Mouse (Mus musculus) liver, postnatal 0 days (tissue): ENCODE data around the gene Acvr1b. TPM values are rescaled to one million over a fixed set of nuclear protein-coding genes. Genes with fewer than 3 reads are reported as not detected.
A peak's percentile ranks its signal among the peaks of the same experiment; 100 is the strongest.

ENCODE experiments used
- ATAC-seq: fragments of 200-750 bp; cut with Nextera tagmentation; 2 replicates; pipeline ENCODE4 v1.8.0; 2017; ENCODE audit warnings: mild to moderate bottlenecking, moderate library complexity
- DNase-seq: peaks from one replicate; pipeline ENCODE4 v3.0.0-alpha.2; 2016
- H3K27ac ChIP-seq: fragments of 300-500 bp; sonication (generic); 2 replicates; pipeline ENCODE4 v1.5.1; 2014; ENCODE audit warnings: antibody characterized with exemption, moderate library complexity, mild to moderate bottlenecking, low read depth
- H3K27me3 ChIP-seq: fragments of 300-500 bp; sonication (generic); 2 replicates; pipeline ENCODE4 v1.6.1; 2014; ENCODE audit warnings: low read length, control low read depth, mixed read lengths; ENCODE audit not compliant: insufficient read depth
- H3K36me3 ChIP-seq: fragments of 300-500 bp; sonication (generic); replicated peaks from 2 replicates; pipeline ENCODE4 v1.6.1; 2014; ENCODE audit warnings: mild to moderate bottlenecking, control low read depth, low read length, moderate library complexity, mixed read lengths; ENCODE audit not compliant: insufficient read depth
- H3K4me1 ChIP-seq: fragments of 300-500 bp; sonication (generic); 2 replicates; pipeline ENCODE4 v1.6.1; 2014; ENCODE audit warnings: antibody characterized with exemption, mild to moderate bottlenecking, control low read depth; ENCODE audit not compliant: insufficient read depth
- H3K4me2 ChIP-seq: fragments of 300-500 bp; sonication (generic); 2 replicates; pipeline ENCODE4 v1.6.1; 2014; ENCODE audit warnings: low read depth, mild to moderate bottlenecking, low read length, moderate library complexity, mixed read lengths
- H3K4me3 ChIP-seq: fragments of 300-500 bp; sonication (generic); 2 replicates; pipeline ENCODE4 v1.5.1; 2014; ENCODE audit warnings: low read depth, low read length
- H3K9ac ChIP-seq: fragments of 300-500 bp; sonication (generic); replicated peaks from 2 replicates; pipeline ENCODE4 v1.6.1; 2014; ENCODE audit warnings: mild to moderate bottlenecking, moderate library complexity
- H3K9me3 ChIP-seq: fragments of 300-500 bp; sonication (generic); 2 replicates; pipeline ENCODE4 v1.6.1; 2016; ENCODE audit warnings: mild to moderate bottlenecking, control low read depth, low read length, mixed read lengths
- CTCF ChIP-seq: sonication (generic); IDR thresholded peaks from 2 replicates; pipeline ENCODE4 v1.5.1; 2016; ENCODE audit warnings: antibody characterized with exemption, low read depth
- EP300 ChIP-seq: IDR thresholded peaks from 2 replicates; pipeline ENCODE4 v1.6.1; 2016; ENCODE audit warnings: antibody characterized with exemption, low read depth, mild to moderate bottlenecking
- WGBS: fragments of 180-500 bp; shearing (Covaris S2); extraction: QIAGEN DNeasy Blood & Tissue Kit; methylation state at CpG from one replicate; pipeline ENCODE4 v1.1.7; 2014; ENCODE audit not compliant: insufficient replicate concordance; 5-methylcytosine and 5-hydroxymethylcytosine counted together
- polyA plus RNA-seq: library from polyadenylated mRNA; unstranded; fragments of >200 nt; fragmentation: Nextera tagmentation; extraction: Ambion mirVana; gene quantifications from 2 replicates; pipeline ENCODE4 v1.2.1, GENCODE M21; 2015

Acvr1b gene
- polyA plus RNA-seq, 1 experiment from 2014 or later, result 2.2 TPM

DNA sequence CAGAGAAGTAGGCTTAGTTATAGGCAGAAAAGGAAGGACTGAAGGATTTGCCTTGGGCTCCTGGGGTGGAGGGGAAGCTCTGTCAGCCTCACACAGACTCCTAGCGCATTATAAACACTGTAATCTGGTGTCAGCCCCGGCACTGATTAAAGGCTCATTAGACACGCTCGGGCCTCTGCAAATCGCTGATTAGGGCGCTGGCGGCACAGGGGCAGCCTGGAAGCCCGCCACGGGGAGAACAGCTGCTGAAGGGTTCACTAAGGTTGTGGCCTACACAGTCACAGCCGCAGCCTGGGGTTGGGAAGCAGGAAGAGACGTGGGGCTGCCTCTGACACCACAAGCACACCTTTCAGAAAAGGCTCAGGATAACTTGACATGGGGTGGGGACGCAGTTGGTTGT is 34.0 kb upstream of the Acvr1b start:
- Histone ChIP-seq H3K36me3 (no peaks in the 10 kb centered on the region), H3K9ac (no peak overlapping the region), H3K27me3 (no peaks in the 10 kb centered on the region), H3K4me2 (no peak overlapping the region), H3K4me3 (no peak overlapping the region), H3K4me1 (peaks cover 31% of the 10 kb centered on the region), H3K9me3 (no peaks in the 10 kb centered on the region), H3K27ac (no peak overlapping the region)
- ATAC-seq (peak; percentile 43), DNase-seq (peak; percentile 52)
- WGBS, result 31% methylated on average over 12 of the region's 12 CpGs
- TF ChIP-seq CTCF (no peak), EP300 (peak; percentile 58; the same call in 1 of the 2 replicates)

DNA sequence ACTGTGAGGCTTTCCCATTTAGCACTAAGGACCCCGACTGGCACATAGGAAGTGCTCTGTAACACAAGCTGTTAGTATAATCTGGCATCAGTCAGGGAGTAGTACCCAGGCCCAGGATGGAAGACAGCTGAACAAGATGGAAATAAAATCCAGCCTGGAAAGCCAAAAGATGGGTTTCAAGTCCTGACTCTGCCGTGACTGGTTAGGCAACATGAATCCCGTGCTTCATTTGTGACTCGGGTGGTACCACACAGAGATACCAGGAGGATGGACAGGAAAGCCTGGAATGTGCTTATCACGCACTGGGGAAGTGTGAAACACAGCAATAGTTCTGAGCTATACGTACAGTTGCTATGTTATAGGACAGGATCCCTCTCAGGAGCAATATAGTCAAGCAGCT is 33.3 kb upstream of the Acvr1b start:
- no peak for DNase-seq
- Histone ChIP-seq H3K4me1 (peaks cover 37% of the 10 kb centered on the region), H3K27me3 (no peaks in the 10 kb centered on the region), H3K36me3 (no peaks in the 10 kb centered on the region), H3K9ac (no peak overlapping the region), H3K27ac (no peak overlapping the region), H3K4me3 (no peak overlapping the region), H3K4me2 (no peak overlapping the region), H3K9me3 (no peaks in the 10 kb centered on the region)
- TF ChIP-seq CTCF, result no peak
- TF ChIP-seq EP300, result no peak
- no peak for ATAC-seq
- WGBS, result 43% methylated on average over 6 of the region's 6 CpGs

DNA sequence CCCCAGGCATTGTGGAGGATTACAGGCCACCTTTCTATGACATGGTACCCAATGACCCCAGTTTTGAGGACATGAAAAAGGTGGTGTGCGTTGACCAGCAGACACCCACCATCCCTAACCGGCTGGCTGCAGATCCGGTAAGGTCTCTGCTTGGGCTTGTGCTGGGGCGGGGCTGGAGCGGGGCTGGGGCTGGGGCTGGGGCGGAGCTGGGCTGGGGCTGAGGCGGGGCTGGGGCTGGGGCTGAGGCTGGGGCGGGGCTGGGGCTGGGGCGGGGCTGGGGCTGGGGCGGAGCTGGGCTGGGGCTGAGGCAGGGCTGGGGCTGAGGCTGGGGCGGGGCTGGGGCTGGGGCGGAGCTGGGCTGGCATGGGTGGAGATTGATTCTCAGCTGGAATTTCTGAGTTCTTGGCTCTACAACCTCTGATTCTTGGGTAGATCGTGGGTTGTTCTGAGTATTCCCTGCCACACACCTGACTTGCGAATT is 32.8 kb upstream of the Acvr1b start:
- H3K27ac ChIP-seq, result no peak overlapping the region
- no peak for TF ChIP-seq EP300
- TF ChIP-seq CTCF, result no peak
- DNase-seq (peak; percentile 85), ATAC-seq (peak; percentile 73)
- no peaks in the 10 kb centered on the region for H3K36me3 ChIP-seq
- H3K9ac ChIP-seq, result no peak overlapping the region
- H3K27me3 ChIP-seq, result no peaks in the 10 kb centered on the region
- no peak overlapping the region for H3K4me3 ChIP-seq
- peaks cover 42% of the 10 kb centered on the region for H3K4me1 ChIP-seq
- no peak overlapping the region for H3K4me2 ChIP-seq
- no peaks in the 10 kb centered on the region for H3K9me3 ChIP-seq
- 7% methylated on average over 10 of the region's 14 CpGs for WGBS

DNA sequence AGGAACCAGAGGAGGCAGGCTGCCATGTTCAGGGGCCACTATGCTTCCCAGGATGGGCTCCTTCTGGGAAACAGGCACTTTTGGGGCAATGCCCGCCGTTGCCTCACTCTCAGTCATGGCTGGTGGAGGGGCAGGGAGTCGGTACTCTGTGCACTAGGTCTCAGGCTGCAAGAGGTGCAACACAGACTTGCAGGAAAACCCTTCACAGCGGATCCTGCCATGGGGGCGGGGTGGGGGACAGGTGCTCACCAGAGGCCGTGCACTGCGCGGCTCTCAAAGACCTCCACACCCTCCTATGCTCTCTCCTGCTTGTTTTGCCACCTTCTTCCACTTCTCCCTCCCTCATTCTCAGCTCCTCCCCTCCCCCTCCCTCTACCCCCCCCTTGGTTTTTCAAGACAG is 31.2 kb upstream of the Acvr1b start:
- Histone ChIP-seq H3K4me3 (no peak overlapping the region), H3K4me2 (no peak overlapping the region; the same call in 1 of the 2 replicates), H3K9me3 (no peaks in the 10 kb centered on the region), H3K27me3 (no peaks in the 10 kb centered on the region), H3K27ac (no peak overlapping the region), H3K4me1 (peaks cover 56% of the 10 kb centered on the region), H3K36me3 (no peaks in the 10 kb centered on the region), H3K9ac (no peak overlapping the region)
- TF ChIP-seq EP300, result no peak
- TF ChIP-seq CTCF, result no peak
- DNase-seq (no peak), ATAC-seq (no peak)
- 70% methylated on average over 8 of the region's 8 CpGs for WGBS

DNA sequence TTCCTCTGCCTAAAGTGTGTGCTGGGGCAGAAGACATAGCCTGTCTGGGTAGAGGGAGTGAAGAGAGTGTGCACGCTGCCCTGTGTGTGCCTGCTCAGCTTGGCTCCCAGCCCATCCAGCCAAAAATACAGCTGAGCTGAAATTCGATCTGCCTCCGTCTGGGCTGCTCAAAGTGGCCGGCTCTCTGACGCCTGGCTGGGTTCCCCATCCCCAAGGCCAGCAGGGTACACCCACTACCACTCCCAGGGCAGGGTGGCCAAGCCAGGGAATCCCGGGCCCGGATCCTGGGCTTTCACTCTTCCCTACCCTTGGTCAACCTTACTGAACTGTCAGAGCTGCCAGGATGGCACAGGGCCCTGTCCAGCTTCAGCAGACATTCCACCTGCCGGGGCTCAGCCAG is 30.4 kb upstream of the Acvr1b start:
- H3K36me3 ChIP-seq, result no peaks in the 10 kb centered on the region
- H3K27ac ChIP-seq, result peak overlapping the region; percentile 83; the same call in 1 of the 2 replicates
- H3K9me3 ChIP-seq, result no peaks in the 10 kb centered on the region
- H3K9ac ChIP-seq, result no peak overlapping the region
- TF ChIP-seq EP300, result no peak
- TF ChIP-seq CTCF, result no peak
- DNase-seq (peak; percentile 49), ATAC-seq (no peak)
- H3K4me3 ChIP-seq, result no peak overlapping the region
- H3K4me1 ChIP-seq, result peaks cover 60% of the 10 kb centered on the region
- no peaks in the 10 kb centered on the region for H3K27me3 ChIP-seq
- H3K4me2 ChIP-seq, result peak overlapping the region; percentile 70; the same call in 1 of the 2 replicates
- WGBS, result 39% methylated on average over 8 of the region's 8 CpGs

DNA sequence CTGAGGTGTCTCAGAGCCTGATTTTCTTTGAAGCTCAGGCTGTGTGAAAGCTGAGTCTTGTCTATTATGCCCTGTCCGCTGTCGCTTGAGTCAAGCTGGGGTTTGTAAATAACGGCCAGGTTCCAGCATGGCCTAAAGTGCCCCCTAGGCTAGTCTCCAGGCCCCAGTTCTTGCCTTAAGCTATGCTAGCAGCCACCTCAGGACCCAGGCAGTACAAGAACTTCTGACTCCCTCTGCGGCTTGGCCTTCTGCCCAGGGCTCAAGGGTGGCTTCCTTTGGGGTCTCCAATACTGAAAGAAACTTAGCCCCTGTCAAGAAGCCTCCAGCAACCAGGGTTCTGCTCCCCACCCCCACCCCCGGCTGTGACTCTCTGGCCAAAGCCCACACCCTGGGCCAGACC is 29.7 kb upstream of the Acvr1b start:
- Histone ChIP-seq H3K4me3 (peak overlapping the region; percentile 42; the same call in 1 of the 2 replicates), H3K9me3 (no peaks in the 10 kb centered on the region), H3K4me2 (peak overlapping the region; percentile 70), H3K27me3 (no peaks in the 10 kb centered on the region), H3K27ac (peak overlapping the region; percentile 83), H3K4me1 (peaks cover 59% of the 10 kb centered on the region), H3K36me3 (no peaks in the 10 kb centered on the region), H3K9ac (0 out of 2 replicates have a peak overlapping the region, but pooled peaks have one; percentile 38)
- 81% methylated on average over 5 of the region's 5 CpGs for WGBS
- TF ChIP-seq EP300 (no peak), CTCF (no peak)
- no peak for ATAC-seq
- no peak for DNase-seq
